Comparison of ENCODE assay signal across 9 mouse cellular contexts in genomic region chr6:91164584-91164983, GRCm38 (mm10). TPM values are rescaled to one million over a fixed set of nuclear protein-coding genes. Genes with fewer than 3 reads are reported as not detected.
DNase-seq lines count a peak whose midpoint lies in the region; ATAC-seq and TF ChIP-seq lines count a peak whose summit lies in the region.
"Had no signal": no experiment of that assay in that cellular context is flagged by ENCODE, and none has a peak within 500 bp of the region (broad histone marks: within the 10 kb centered on the region; RNA-seq: fewer than 3 reads in every experiment).

No protein-coding gene starts in this region.

- H3K4me2 ChIP-seq in hindbrain, postnatal 0 days (ENCODE audit: low read depth, low read length), result no peak overlapping the region
- no peak overlapping the region for H3K4me2 ChIP-seq in hindbrain, embryonic 16.5 days (ENCODE audit: low read length)
- H3K4me2 ChIP-seq in liver, embryonic 16.5 days (ENCODE audit: low read depth, low read length), result 0 out of 2 replicates have a peak overlapping the region, but pooled peaks have one; percentile 66
- H3K4me2 ChIP-seq: midbrain, embryonic 12.5 days had no signal

- ATAC-seq in hindbrain, postnatal 0 days, result no peak
- ATAC-seq in hindbrain, embryonic 16.5 days, result no peak
- no peak for ATAC-seq in liver, embryonic 16.5 days (ENCODE audit: low read depth)

- no peak overlapping the region for H3K27ac ChIP-seq in hindbrain, postnatal 0 days
- H3K27ac ChIP-seq in hindbrain, embryonic 16.5 days (ENCODE audit: low read depth, low read length), result no peak overlapping the region
- H3K27ac ChIP-seq in liver, embryonic 16.5 days (ENCODE audit: low read length), result peak overlapping the region; percentile 98
- H3K27ac ChIP-seq: embryonic facial prominence, embryonic 10.5 days had no signal

- TF ChIP-seq CTCF in hindbrain, postnatal 0 days (IDR thresholded peaks at IDR 0.05; ENCODE audit: low read depth), result peak; percentile 56

- DNase-seq in hindbrain, postnatal 0 days (ENCODE audit: low spot score), result peak; percentile 68
- DNase-seq in 3T3-L1 (ENCODE audit: low read depth, low spot score) (peak; percentile 34), MN1 (ENCODE audit: low spot score) (peak; percentile 19)
- no peak for DNase-seq in thymus, adult 18-20 months
- DNase-seq in yolk sac, embryonic 10.5 days (ENCODE audit: low spot score), result no peak

- H3K9me3 ChIP-seq in hindbrain, postnatal 0 days (ENCODE audit: low read length), result no peaks in the 10 kb centered on the region
- H3K9me3 ChIP-seq in hindbrain, embryonic 16.5 days (ENCODE audit: control insufficient read depth, low read length), result no peaks in the 10 kb centered on the region
- no peaks in the 10 kb centered on the region for H3K9me3 ChIP-seq in liver, embryonic 16.5 days (replicated peaks; ENCODE audit: control insufficient read depth, low read length)
- H3K9me3 ChIP-seq: embryonic facial prominence, embryonic 10.5 days; midbrain, embryonic 12.5 days had no signal

- WGBS in hindbrain, postnatal 0 days, result 50% methylated on average over 2 of the region's 2 CpGs
- 41% methylated on average over 2 of the region's 2 CpGs for WGBS in hindbrain, embryonic 16.5 days
- 72% methylated on average over 2 of the region's 2 CpGs for WGBS in liver, embryonic 16.5 days (ENCODE audit: insufficient replicate concordance)

- H3K36me3 ChIP-seq in hindbrain, postnatal 0 days (ENCODE audit: insufficient read depth, low read length), result 0 out of 2 replicates have a peak, but pooled peaks cover 4% of the 10 kb centered on the region
- H3K36me3 ChIP-seq in hindbrain, embryonic 16.5 days (ENCODE audit: control insufficient read depth, insufficient read depth, low read length), result peaks cover 6% of the 10 kb centered on the region
- H3K36me3 ChIP-seq in liver, embryonic 16.5 days (ENCODE audit: control insufficient read depth, insufficient read depth), result no peaks in the 10 kb centered on the region

- no peak overlapping the region for H3K9ac ChIP-seq in hindbrain, postnatal 0 days (replicated peaks; ENCODE audit: low read length)
- no peak overlapping the region for H3K9ac ChIP-seq in hindbrain, embryonic 16.5 days (ENCODE audit: low read depth, low read length)
- 0 out of 2 replicates have a peak overlapping the region, but pooled peaks have one; percentile 30 for H3K9ac ChIP-seq in liver, embryonic 16.5 days (ENCODE audit: low read depth, low read length)
- H3K9ac ChIP-seq: midbrain, embryonic 12.5 days had no signal

- no peaks in the 10 kb centered on the region for H3K27me3 ChIP-seq in hindbrain, postnatal 0 days (ENCODE audit: insufficient read depth, low read length)
- H3K27me3 ChIP-seq in hindbrain, embryonic 16.5 days (replicated peaks; ENCODE audit: control insufficient read depth, insufficient read depth, low read length), result no peaks in the 10 kb centered on the region
- H3K27me3 ChIP-seq in liver, embryonic 16.5 days (ENCODE audit: control insufficient read depth, insufficient read depth, low read depth, low read length), result no peaks in the 10 kb centered on the region
- H3K27me3 ChIP-seq: midbrain, embryonic 12.5 days had no signal

- no peak overlapping the region for H3K4me3 ChIP-seq in hindbrain, postnatal 0 days (ENCODE audit: low read length)
- H3K4me3 ChIP-seq in hindbrain, embryonic 16.5 days (ENCODE audit: low read length), result no peak overlapping the region
- no peak overlapping the region for H3K4me3 ChIP-seq in liver, embryonic 16.5 days (ENCODE audit: low read depth, low read length)
- H3K4me3 ChIP-seq: embryonic facial prominence, embryonic 10.5 days; midbrain, embryonic 12.5 days had no signal

- peaks cover 9% of the 10 kb centered on the region; the same call in 1 of the 2 replicates for H3K4me1 ChIP-seq in hindbrain, postnatal 0 days (ENCODE audit: insufficient read depth, low read length)
- peaks cover 18% of the 10 kb centered on the region for H3K4me1 ChIP-seq in hindbrain, embryonic 16.5 days (ENCODE audit: control insufficient read depth, insufficient read depth, low read depth, low read length)
- peaks cover 57% of the 10 kb centered on the region for H3K4me1 ChIP-seq in liver, embryonic 16.5 days (ENCODE audit: control insufficient read depth, low read depth, low read length)

RNA-seq across cellular contexts. Expression of gene Hdac11, which starts 8.1 kb away (rescaled TPM):
- 100 and 111 TPM in 2 replicates for total RNA-seq in hindbrain, postnatal 0 days (2014; rRNA removed)
- 50.1 and 50.7 TPM in 2 replicates for polyA plus RNA-seq in hindbrain, postnatal 0 days (2015; fragmentation: Nextera tagmentation; extraction: Ambion mirVana)
- polyA plus RNA-seq in hindbrain, embryonic 16.5 days (2015; fragmentation: Nextera tagmentation; extraction: Ambion mirVana), result 50.1 and 53.5 TPM in 2 replicates
- 4.5 and 4.8 TPM in 2 replicates for polyA plus RNA-seq in liver, embryonic 16.5 days (2015; fragmentation: Nextera tagmentation; extraction: Ambion mirVana)

RNA-seq across cellular contexts. Expression of gene Fbln2, which starts 47.7 kb away (rescaled TPM):
- total RNA-seq in hindbrain, postnatal 0 days (2014; rRNA removed), result 50.6 and 50.9 TPM in 2 replicates
- polyA plus RNA-seq in hindbrain, postnatal 0 days (2015; fragmentation: Nextera tagmentation; extraction: Ambion mirVana), result 18.5 and 21.2 TPM in 2 replicates
- 29.7 and 34.2 TPM in 2 replicates for polyA plus RNA-seq in hindbrain, embryonic 16.5 days (2015; fragmentation: Nextera tagmentation; extraction: Ambion mirVana)
- 5.7 and 8.0 TPM in 2 replicates for polyA plus RNA-seq in liver, embryonic 16.5 days (2015; fragmentation: Nextera tagmentation; extraction: Ambion mirVana)

RNA-seq across cellular contexts. Expression of gene Nup210, which starts 48.0 kb away (rescaled TPM):
- total RNA-seq in hindbrain, postnatal 0 days (2014; rRNA removed), result 63.0 and 76.0 TPM in 2 replicates
- polyA plus RNA-seq in hindbrain, postnatal 0 days (2015; fragmentation: Nextera tagmentation; extraction: Ambion mirVana), result 14.7 and 15.6 TPM in 2 replicates
- 15.0 and 21.2 TPM in 2 replicates for polyA plus RNA-seq in hindbrain, embryonic 16.5 days (2015; fragmentation: Nextera tagmentation; extraction: Ambion mirVana)
- 32.3 and 33.2 TPM in 2 replicates for polyA plus RNA-seq in liver, embryonic 16.5 days (2015; fragmentation: Nextera tagmentation; extraction: Ambion mirVana)

Comparison
In these comparisons a context has a peak if more than half of its experiments do, and no peak if none do; other contexts are left out.
1. DNase-seq: peak in hindbrain, postnatal 0 days (single experiment), 3T3-L1 (single experiment) and MN1 (single experiment); none in thymus, adult 18-20 months (0 of 2) and yolk sac, embryonic 10.5 days (single experiment).